Mouse (Mus musculus): Measurements from ENCODE around the gene Clasp1. TPM values are rescaled to one million over a fixed set of nuclear protein-coding genes. Genes with fewer than 3 reads are reported as not detected.

The Clasp1 gene
- polyA plus RNA-seq, 1 experiment from 2014 or later, result 38.2 TPM

- Histone ChIP-seq H3K36me3 (ENCODE audit: insufficient read depth, low read length) (peaks cover 60% of the 10 kb centered on the region), H3K4me3 (ENCODE audit: low read length) (no peak overlapping the region), H3K27ac (ENCODE audit: low read length) (no peak overlapping the region), H3K4me1 (ENCODE audit: insufficient read depth, low read length) (no peaks in the 10 kb centered on the region), H3K9ac (replicated peaks; ENCODE audit: low read length) (no peak overlapping the region), H3K9me3 (ENCODE audit: low read length) (no peaks in the 10 kb centered on the region), H3K4me2 (replicated peaks; ENCODE audit: low read depth, low read length) (no peak overlapping the region), H3K27me3 (ENCODE audit: insufficient read depth, low read length) (no peaks in the 10 kb centered on the region)
- WGBS, result 94% methylated on average over 7 of the region's 7 CpGs
- ATAC-seq (ENCODE audit: low FRiP score, low TSS enrichment), result no peak
Observed at GRCm38 (mm10) chr1:118542880-118543279, 154.0 kb downstream of the Clasp1 start.

GRCm38 (mm10) chr1:118548769-118549168, 159.9 kb downstream of the Clasp1 start:
- no peak overlapping the region for H3K27ac ChIP-seq (ENCODE audit: low read length)
- WGBS, result 94% methylated on average over 5 of the region's 5 CpGs
- peaks cover 69% of the 10 kb centered on the region for H3K36me3 ChIP-seq (ENCODE audit: insufficient read depth, low read length)
- no peaks in the 10 kb centered on the region for H3K4me1 ChIP-seq (ENCODE audit: insufficient read depth, low read length)
- H3K4me2 ChIP-seq (replicated peaks; ENCODE audit: low read depth, low read length), result no peak overlapping the region
- no peak overlapping the region for H3K4me3 ChIP-seq (ENCODE audit: low read length)
- no peak overlapping the region for H3K9ac ChIP-seq (replicated peaks; ENCODE audit: low read length)
- H3K27me3 ChIP-seq (ENCODE audit: insufficient read depth, low read length), result no peaks in the 10 kb centered on the region
- H3K9me3 ChIP-seq (ENCODE audit: low read length), result no peaks in the 10 kb centered on the region
- ATAC-seq (ENCODE audit: low FRiP score, low TSS enrichment), result no peak

GRCm38 (mm10) chr1:118551152-118551551, 162.3 kb downstream of the Clasp1 start:
- Histone ChIP-seq H3K27ac (ENCODE audit: low read length) (no peak overlapping the region), H3K27me3 (ENCODE audit: insufficient read depth, low read length) (no peaks in the 10 kb centered on the region), H3K4me2 (replicated peaks; ENCODE audit: low read depth, low read length) (no peak overlapping the region), H3K4me1 (ENCODE audit: insufficient read depth, low read length) (no peaks in the 10 kb centered on the region), H3K36me3 (ENCODE audit: insufficient read depth, low read length) (peaks cover 75% of the 10 kb centered on the region), H3K9me3 (ENCODE audit: low read length) (no peaks in the 10 kb centered on the region), H3K4me3 (ENCODE audit: low read length) (no peak overlapping the region), H3K9ac (replicated peaks; ENCODE audit: low read length) (no peak overlapping the region)
- WGBS, result 88% methylated on average over 5 of the region's 5 CpGs
- no peak for ATAC-seq (ENCODE audit: low FRiP score, low TSS enrichment)

- Histone ChIP-seq H3K9ac (replicated peaks; ENCODE audit: low read length) (no peak overlapping the region), H3K9me3 (ENCODE audit: low read length) (no peaks in the 10 kb centered on the region), H3K36me3 (ENCODE audit: insufficient read depth, low read length) (peaks cover 68% of the 10 kb centered on the region), H3K27ac (ENCODE audit: low read length) (no peak overlapping the region), H3K4me3 (ENCODE audit: low read length) (no peak overlapping the region), H3K4me1 (ENCODE audit: insufficient read depth, low read length) (no peaks in the 10 kb centered on the region), H3K27me3 (ENCODE audit: insufficient read depth, low read length) (no peaks in the 10 kb centered on the region), H3K4me2 (replicated peaks; ENCODE audit: low read depth, low read length) (no peak overlapping the region)
- WGBS, result 92% methylated on average over 4 of the region's 4 CpGs
- no peak for ATAC-seq (ENCODE audit: low FRiP score, low TSS enrichment)
Observed at GRCm38 (mm10) chr1:118552071-118552470, 163.2 kb downstream of the Clasp1 start.

GRCm38 (mm10) chr1:118553045-118553444, 164.2 kb downstream of the Clasp1 start:
- no peak for ATAC-seq (ENCODE audit: low FRiP score, low TSS enrichment)
- WGBS, result 88% methylated on average over 2 of the region's 2 CpGs
- Histone ChIP-seq H3K27me3 (ENCODE audit: insufficient read depth, low read length) (no peaks in the 10 kb centered on the region), H3K9me3 (ENCODE audit: low read length) (no peaks in the 10 kb centered on the region), H3K9ac (replicated peaks; ENCODE audit: low read length) (no peak overlapping the region), H3K27ac (ENCODE audit: low read length) (no peak overlapping the region), H3K4me1 (ENCODE audit: insufficient read depth, low read length) (no peaks in the 10 kb centered on the region), H3K4me2 (replicated peaks; ENCODE audit: low read depth, low read length) (no peak overlapping the region), H3K4me3 (ENCODE audit: low read length) (no peak overlapping the region), H3K36me3 (ENCODE audit: insufficient read depth, low read length) (peaks cover 62% of the 10 kb centered on the region)

- H3K9me3 ChIP-seq (ENCODE audit: low read length), result no peaks in the 10 kb centered on the region
- H3K27ac ChIP-seq (ENCODE audit: low read length), result no peak overlapping the region
- no peak overlapping the region for H3K4me3 ChIP-seq (ENCODE audit: low read length)
- H3K9ac ChIP-seq (replicated peaks; ENCODE audit: low read length), result no peak overlapping the region
- peaks cover 60% of the 10 kb centered on the region for H3K36me3 ChIP-seq (ENCODE audit: insufficient read depth, low read length)
- no peaks in the 10 kb centered on the region for H3K27me3 ChIP-seq (ENCODE audit: insufficient read depth, low read length)
- ATAC-seq (ENCODE audit: low FRiP score, low TSS enrichment), result no peak
- no peak overlapping the region for H3K4me2 ChIP-seq (replicated peaks; ENCODE audit: low read depth, low read length)
- 93% methylated on average over 3 of the region's 3 CpGs for WGBS
- H3K4me1 ChIP-seq (ENCODE audit: insufficient read depth, low read length), result no peaks in the 10 kb centered on the region
Observed at GRCm38 (mm10) chr1:118553451-118553850, 164.6 kb downstream of the Clasp1 start.

- no peak for ATAC-seq (ENCODE audit: low FRiP score, low TSS enrichment)
- WGBS, result 80% methylated on average over 5 of the region's 5 CpGs
- no peak overlapping the region for H3K27ac ChIP-seq (ENCODE audit: low read length)
Observed at GRCm38 (mm10) chr1:118554961-118555360, 166.1 kb downstream of the Clasp1 start.

GRCm38 (mm10) chr1:118559716-118560115, 170.9 kb downstream of the Clasp1 start:
- Histone ChIP-seq H3K36me3 (ENCODE audit: insufficient read depth, low read length) (peaks cover 55% of the 10 kb centered on the region), H3K27me3 (ENCODE audit: insufficient read depth, low read length) (no peaks in the 10 kb centered on the region), H3K9me3 (ENCODE audit: low read length) (no peaks in the 10 kb centered on the region), H3K27ac (ENCODE audit: low read length) (no peak overlapping the region), H3K4me2 (replicated peaks; ENCODE audit: low read depth, low read length) (no peak overlapping the region), H3K4me1 (ENCODE audit: insufficient read depth, low read length) (no peaks in the 10 kb centered on the region), H3K9ac (replicated peaks; ENCODE audit: low read length) (no peak overlapping the region), H3K4me3 (ENCODE audit: low read length) (no peak overlapping the region)
- whole genome bisulfite sequencing, result 87% methylated on average over 2 of the region's 2 CpGs
- no peak for ATAC-seq (ENCODE audit: low FRiP score, low TSS enrichment)

More at GRCm38 (mm10) chr1:118554961-118555360, 166.1 kb downstream of the Clasp1 start:
- Histone ChIP-seq H3K36me3 (ENCODE audit: insufficient read depth, low read length) (peaks cover 50% of the 10 kb centered on the region), H3K4me3 (ENCODE audit: low read length) (no peak overlapping the region), H3K4me1 (ENCODE audit: insufficient read depth, low read length) (no peaks in the 10 kb centered on the region), H3K27me3 (ENCODE audit: insufficient read depth, low read length) (no peaks in the 10 kb centered on the region), H3K9ac (replicated peaks; ENCODE audit: low read length) (no peak overlapping the region), H3K9me3 (ENCODE audit: low read length) (no peaks in the 10 kb centered on the region), H3K4me2 (replicated peaks; ENCODE audit: low read depth, low read length) (no peak overlapping the region)

GRCm38 (mm10) chr1:118564561-118564960, 175.7 kb downstream of the Clasp1 start:
- H3K4me1 ChIP-seq (ENCODE audit: insufficient read depth, low read length), result no peaks in the 10 kb centered on the region
- H3K4me3 ChIP-seq (ENCODE audit: low read length), result no peak overlapping the region
- no peak overlapping the region for H3K27ac ChIP-seq (ENCODE audit: low read length)
- no peak for ATAC-seq (ENCODE audit: low FRiP score, low TSS enrichment)
- H3K27me3 ChIP-seq (ENCODE audit: insufficient read depth, low read length), result no peaks in the 10 kb centered on the region
- no peak overlapping the region for H3K9ac ChIP-seq (replicated peaks; ENCODE audit: low read length)
- H3K4me2 ChIP-seq (replicated peaks; ENCODE audit: low read depth, low read length), result no peak overlapping the region
- H3K9me3 ChIP-seq (ENCODE audit: low read length), result no peaks in the 10 kb centered on the region
- H3K36me3 ChIP-seq (ENCODE audit: insufficient read depth, low read length), result peaks cover 73% of the 10 kb centered on the region

- H3K4me1 ChIP-seq (ENCODE audit: insufficient read depth, low read length), result no peaks in the 10 kb centered on the region
- no peak overlapping the region for H3K4me3 ChIP-seq (ENCODE audit: low read length)
Observed at GRCm38 (mm10) chr1:118567659-118568058, 178.8 kb downstream of the Clasp1 start.

More at GRCm38 (mm10) chr1:118567659-118568058, 178.8 kb downstream of the Clasp1 start:
- ATAC-seq (ENCODE audit: low FRiP score, low TSS enrichment), result no peak
- Histone ChIP-seq H3K36me3 (ENCODE audit: insufficient read depth, low read length) (peaks cover 69% of the 10 kb centered on the region), H3K9ac (replicated peaks; ENCODE audit: low read length) (no peak overlapping the region), H3K27ac (ENCODE audit: low read length) (no peak overlapping the region), H3K27me3 (ENCODE audit: insufficient read depth, low read length) (no peaks in the 10 kb centered on the region), H3K4me2 (replicated peaks; ENCODE audit: low read depth, low read length) (no peak overlapping the region), H3K9me3 (ENCODE audit: low read length) (no peaks in the 10 kb centered on the region)
- whole genome bisulfite sequencing, result 93% methylated on average over 3 of the region's 3 CpGs

Measured in kidney, embryonic 16.5 days (tissue).